Mouse (Mus musculus): ENCODE data around the gene Sirt2. TPM values are rescaled to one million over a fixed set of nuclear protein-coding genes. Genes with fewer than 3 reads are reported as not detected.
A peak's percentile ranks its signal among the peaks of the same experiment; 100 is the strongest.

The Sirt2 gene
- polyA plus RNA-seq, 1 experiment from 2014 or later = 50.3 TPM

DNA sequence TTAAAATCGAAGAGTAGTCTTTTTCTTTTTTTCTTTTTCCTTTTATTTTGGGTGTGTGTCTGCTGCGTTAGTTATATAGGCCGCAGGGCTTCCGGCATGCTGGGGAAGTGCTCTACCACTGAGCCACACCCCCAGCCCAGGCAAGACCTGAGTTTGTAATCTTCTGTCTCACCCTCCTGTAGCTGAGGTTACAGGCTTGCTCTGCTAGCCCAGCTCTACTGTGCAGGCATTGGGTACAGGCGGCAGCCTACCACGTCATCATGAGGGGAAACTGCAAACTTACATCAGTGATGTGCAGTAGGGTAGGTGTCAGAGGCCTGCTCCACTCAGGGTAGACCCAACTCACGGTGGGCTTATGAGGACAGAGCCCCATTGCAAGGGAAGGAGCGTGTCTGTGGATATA is 14.7 kb downstream of the Sirt2 start:
- Histone ChIP-seq H3K4me2 (no peak overlapping the region), H3K27me3 (no peaks in the 10 kb centered on the region), H3K36me3 (peaks cover 13% of the 10 kb centered on the region), H3K9me3 (replicated peaks) (no peaks in the 10 kb centered on the region), H3K4me3 (no peak overlapping the region), H3K4me1 (replicated peaks) (peaks cover 17% of the 10 kb centered on the region), H3K9ac (no peak overlapping the region), H3K27ac (0 out of 2 replicates have a peak overlapping the region, but pooled peaks have one; percentile 0)
- 82% methylated on average over 8 of the region's 8 CpGs for WGBS
- no peak for ATAC-seq (replicated peaks; ENCODE audit: insufficient number of reproducible peaks, insufficient read depth, low FRiP score, low read depth)

DNA sequence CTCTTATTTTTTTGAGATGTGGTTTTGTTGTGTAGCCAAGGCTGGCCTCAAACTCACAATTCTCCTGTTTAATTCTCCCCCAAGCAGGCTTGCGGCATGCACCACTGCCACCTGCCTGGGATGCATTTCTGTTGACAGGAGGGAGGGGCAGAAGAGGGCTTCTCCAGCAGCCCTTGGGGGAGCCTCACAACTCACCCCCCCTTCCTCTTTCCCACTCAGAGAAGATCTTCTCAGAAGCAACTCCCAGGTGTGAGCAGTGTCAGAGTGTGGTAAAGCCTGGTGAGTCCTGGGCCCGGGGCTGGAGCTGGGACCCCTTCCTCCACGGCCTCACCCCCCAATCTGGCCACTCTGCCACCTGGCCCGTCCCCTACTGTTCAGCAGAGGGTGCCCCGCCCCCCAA is 18.6 kb downstream of the Sirt2 start:
- H3K4me3 ChIP-seq = no peak overlapping the region
- WGBS = 66% methylated on average over 5 of the region's 5 CpGs
- no peak for ATAC-seq (replicated peaks; ENCODE audit: insufficient number of reproducible peaks, insufficient read depth, low FRiP score, low read depth)
- no peaks in the 10 kb centered on the region for H3K27me3 ChIP-seq
- peaks cover 22% of the 10 kb centered on the region for H3K4me1 ChIP-seq (replicated peaks)
- H3K36me3 ChIP-seq = peaks cover 13% of the 10 kb centered on the region
- H3K9me3 ChIP-seq (replicated peaks) = no peaks in the 10 kb centered on the region
- no peak overlapping the region for H3K9ac ChIP-seq
- H3K27ac ChIP-seq = no peak overlapping the region
- H3K4me2 ChIP-seq = no peak overlapping the region

DNA sequence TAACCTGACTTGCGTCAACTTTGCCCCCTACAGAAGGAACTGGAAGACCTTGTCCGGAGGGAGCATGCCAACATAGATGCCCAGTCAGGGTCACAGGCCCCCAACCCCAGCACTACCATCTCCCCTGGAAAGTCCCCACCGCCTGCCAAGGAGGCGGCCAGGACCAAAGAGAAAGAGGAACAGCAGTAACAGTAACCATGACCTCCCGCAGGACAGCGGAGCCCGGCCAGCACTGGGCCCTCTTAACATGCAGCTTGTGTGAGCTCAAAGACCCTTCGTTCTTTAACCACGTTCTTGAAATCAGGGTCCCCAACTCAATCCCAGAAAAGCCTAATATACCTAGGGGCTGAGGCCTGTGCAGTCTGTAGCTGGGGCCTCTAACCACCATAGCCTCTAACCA is 21.3 kb downstream of the Sirt2 start:
- no peak for ATAC-seq (replicated peaks; ENCODE audit: insufficient number of reproducible peaks, insufficient read depth, low FRiP score, low read depth)
- 85% methylated on average over 9 of the region's 9 CpGs for WGBS

DNA sequence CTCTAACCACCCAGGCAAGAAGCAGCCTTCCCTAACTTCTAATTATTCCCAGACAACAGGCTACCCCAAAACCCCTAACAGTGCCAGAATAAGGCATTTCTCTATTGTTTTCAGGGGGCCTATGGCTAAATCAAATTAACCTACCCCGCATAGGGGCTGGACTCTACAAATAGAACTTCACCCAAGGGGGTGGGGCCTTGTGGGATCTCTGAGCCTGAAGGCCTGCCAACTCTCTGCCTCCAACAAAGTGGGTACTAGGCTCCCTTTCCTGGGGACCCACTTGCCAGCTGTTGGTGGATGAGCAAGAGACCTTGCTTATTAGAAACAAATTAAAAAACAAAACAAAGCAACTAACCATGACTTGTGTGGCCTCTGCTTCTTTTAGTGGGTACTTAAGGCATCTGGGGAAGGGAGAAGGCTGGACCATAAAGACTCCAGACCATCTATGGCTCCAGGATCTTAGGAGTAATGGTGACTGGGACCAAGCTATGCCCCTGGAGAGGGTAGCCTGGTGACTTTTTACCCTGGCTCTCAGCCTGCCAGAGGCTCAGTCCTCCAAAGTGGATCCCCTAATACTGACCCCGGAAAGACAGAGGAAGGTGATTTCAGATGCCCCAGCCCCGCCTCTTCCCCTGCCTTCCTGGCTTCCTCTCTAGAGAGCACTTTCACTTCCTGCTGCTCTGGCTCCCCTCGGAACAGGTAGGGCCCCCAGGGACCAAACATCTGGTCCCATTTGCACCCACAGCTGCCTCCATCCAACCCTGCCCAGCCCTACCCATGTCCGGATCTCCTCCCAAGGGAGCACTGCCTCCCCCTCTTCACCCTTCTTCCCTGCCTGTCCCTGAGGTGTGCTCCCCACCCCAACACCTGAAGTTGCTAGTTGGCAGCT is 22.0 kb downstream of the Sirt2 start, which contains the start of gene Rinl:
TSS of gene Rinl (plus strand) at position 663 of the 889 bp plus-strand sequence.
- Histone ChIP-seq H3K4me1 (replicated peaks) (0 out of 2 replicates have a peak, but pooled peaks cover 6% of the 10 kb centered on the region), H3K27ac (no peak within 1 kb of the TSS), H3K36me3 (peaks cover 13% of the 10 kb centered on the region), H3K27me3 (no peaks in the 10 kb centered on the region), H3K9ac (no peak within 1 kb of the TSS), H3K4me2 (no peak within 1 kb of the TSS; the same call in 1 of the 2 replicates), H3K4me3 (peak within 1 kb of the TSS; percentile 19; the same call in 1 of the 2 replicates), H3K9me3 (replicated peaks) (no peaks in the 10 kb centered on the region)
- WGBS = 59% methylated on average over 5 of the region's 5 CpGs
- ATAC-seq (replicated peaks; ENCODE audit: insufficient number of reproducible peaks, insufficient read depth, low FRiP score, low read depth) = no peak

More for the DNA sequence above, 21.3 kb downstream of the Sirt2 start:
- Histone ChIP-seq H3K4me1 (replicated peaks) (0 out of 2 replicates have a peak, but pooled peaks cover 8% of the 10 kb centered on the region), H3K9ac (no peak overlapping the region), H3K4me2 (no peak overlapping the region), H3K4me3 (no peak overlapping the region), H3K27ac (no peak overlapping the region), H3K36me3 (peaks cover 13% of the 10 kb centered on the region), H3K27me3 (no peaks in the 10 kb centered on the region), H3K9me3 (replicated peaks) (no peaks in the 10 kb centered on the region)

DNA sequence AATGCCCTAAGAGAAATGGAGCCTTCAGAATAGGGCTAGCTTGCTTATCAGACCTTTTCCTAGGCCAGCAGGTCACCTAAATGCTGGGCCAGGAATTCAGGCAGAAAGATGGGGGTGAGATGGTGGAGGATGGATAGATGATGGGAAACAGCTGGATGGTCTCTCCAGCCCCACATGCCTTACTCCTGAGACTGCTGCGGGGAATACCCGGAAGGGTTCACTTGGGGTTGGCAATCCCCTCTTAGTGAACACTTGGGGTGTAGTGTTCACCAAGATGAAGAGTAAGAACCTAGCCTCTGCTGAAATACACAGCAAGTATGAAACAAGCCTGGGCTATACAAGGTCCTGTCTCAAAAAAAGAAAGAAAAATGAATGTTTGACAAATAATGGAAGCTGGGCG is 22.7 kb downstream of the Sirt2 start:
- H3K4me3 ChIP-seq = peak overlapping the region; percentile 19; the same call in 1 of the 2 replicates
- H3K27ac ChIP-seq = no peak overlapping the region
- WGBS = 54% methylated on average over 3 of the region's 3 CpGs
- H3K9ac ChIP-seq = no peak overlapping the region
- no peak overlapping the region; the same call in 1 of the 2 replicates for H3K4me2 ChIP-seq
- H3K27me3 ChIP-seq = no peaks in the 10 kb centered on the region
- H3K9me3 ChIP-seq (replicated peaks) = no peaks in the 10 kb centered on the region
- ATAC-seq (replicated peaks; ENCODE audit: insufficient number of reproducible peaks, insufficient read depth, low FRiP score, low read depth) = no peak
- H3K4me1 ChIP-seq (replicated peaks) = 0 out of 2 replicates have a peak, but pooled peaks cover 6% of the 10 kb centered on the region
- H3K36me3 ChIP-seq = peaks cover 8% of the 10 kb centered on the region

DNA sequence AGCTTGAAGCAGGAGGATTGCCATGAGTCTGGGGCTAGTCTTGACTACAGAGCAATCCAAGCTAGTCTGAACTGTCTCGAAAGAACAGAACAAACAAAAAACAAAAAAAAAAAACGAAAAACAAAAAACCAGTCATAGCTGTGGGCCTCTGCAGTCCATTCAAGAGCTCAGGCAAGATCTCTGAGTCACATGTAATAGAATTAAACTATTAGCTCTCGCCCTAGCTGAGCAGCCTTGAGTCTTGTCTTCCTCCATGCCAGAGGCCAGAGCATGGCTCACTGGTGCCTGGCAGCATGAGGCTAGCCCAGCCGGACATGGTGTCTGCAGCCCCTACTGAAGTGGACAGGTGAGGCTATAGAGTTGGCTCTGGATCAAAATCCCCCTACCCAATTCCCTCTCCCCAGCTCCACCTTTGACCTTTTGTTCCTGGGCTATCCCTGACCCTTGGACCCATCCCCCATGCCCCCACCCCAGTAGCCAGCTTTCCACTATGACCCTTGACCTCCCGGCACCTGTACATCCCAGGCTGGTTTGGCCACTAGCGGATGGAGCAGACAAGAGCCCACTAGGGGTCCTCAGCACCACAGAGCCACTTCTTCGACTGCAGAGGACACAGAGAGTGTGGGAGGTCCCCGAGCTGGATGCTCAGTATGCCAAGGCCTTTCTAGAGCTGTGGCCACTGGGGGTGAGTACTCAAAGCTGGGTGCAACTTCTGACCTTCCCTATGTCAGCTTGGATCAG is 23.7 kb downstream of the Sirt2 start:
- Histone ChIP-seq H3K4me3 (no peak overlapping the region), H3K4me1 (replicated peaks) (0 out of 2 replicates have a peak, but pooled peaks cover 6% of the 10 kb centered on the region), H3K9ac (no peak overlapping the region), H3K36me3 (peaks cover 8% of the 10 kb centered on the region), H3K9me3 (replicated peaks) (no peaks in the 10 kb centered on the region), H3K27me3 (no peaks in the 10 kb centered on the region), H3K27ac (no peak overlapping the region), H3K4me2 (no peak overlapping the region)
- ATAC-seq (replicated peaks; ENCODE audit: insufficient number of reproducible peaks, insufficient read depth, low FRiP score, low read depth) = no peak
- 57% methylated on average over 8 of the region's 8 CpGs for WGBS

DNA sequence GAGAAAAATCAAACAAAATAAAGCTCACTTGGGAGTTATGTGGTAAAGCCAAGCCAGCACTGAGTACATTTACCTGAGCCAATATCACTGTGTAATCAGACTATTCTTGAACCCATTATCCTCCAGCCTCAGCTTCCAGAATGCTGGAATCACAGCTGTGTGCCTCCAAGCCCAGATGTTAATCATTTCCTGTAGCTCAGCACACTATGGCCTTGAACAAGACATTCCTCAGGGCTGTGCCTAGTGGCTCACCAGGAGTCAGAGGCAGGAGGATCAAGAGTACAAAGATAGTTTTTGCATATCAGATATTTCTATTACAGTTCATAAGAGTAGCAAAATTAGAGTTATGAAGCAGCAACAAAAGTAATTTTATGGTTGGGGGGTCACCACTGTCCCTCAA is 25.2 kb downstream of the Sirt2 start:
- ATAC-seq (replicated peaks; ENCODE audit: insufficient number of reproducible peaks, insufficient read depth, low FRiP score, low read depth) = no peak
- Histone ChIP-seq H3K36me3 (peaks cover 4% of the 10 kb centered on the region; the same call in 1 of the 2 replicates), H3K9me3 (replicated peaks) (no peaks in the 10 kb centered on the region), H3K4me1 (replicated peaks) (peaks cover 4% of the 10 kb centered on the region), H3K27me3 (no peaks in the 10 kb centered on the region), H3K4me3 (no peak overlapping the region), H3K4me2 (no peak overlapping the region), H3K9ac (no peak overlapping the region), H3K27ac (no peak overlapping the region)

DNA sequence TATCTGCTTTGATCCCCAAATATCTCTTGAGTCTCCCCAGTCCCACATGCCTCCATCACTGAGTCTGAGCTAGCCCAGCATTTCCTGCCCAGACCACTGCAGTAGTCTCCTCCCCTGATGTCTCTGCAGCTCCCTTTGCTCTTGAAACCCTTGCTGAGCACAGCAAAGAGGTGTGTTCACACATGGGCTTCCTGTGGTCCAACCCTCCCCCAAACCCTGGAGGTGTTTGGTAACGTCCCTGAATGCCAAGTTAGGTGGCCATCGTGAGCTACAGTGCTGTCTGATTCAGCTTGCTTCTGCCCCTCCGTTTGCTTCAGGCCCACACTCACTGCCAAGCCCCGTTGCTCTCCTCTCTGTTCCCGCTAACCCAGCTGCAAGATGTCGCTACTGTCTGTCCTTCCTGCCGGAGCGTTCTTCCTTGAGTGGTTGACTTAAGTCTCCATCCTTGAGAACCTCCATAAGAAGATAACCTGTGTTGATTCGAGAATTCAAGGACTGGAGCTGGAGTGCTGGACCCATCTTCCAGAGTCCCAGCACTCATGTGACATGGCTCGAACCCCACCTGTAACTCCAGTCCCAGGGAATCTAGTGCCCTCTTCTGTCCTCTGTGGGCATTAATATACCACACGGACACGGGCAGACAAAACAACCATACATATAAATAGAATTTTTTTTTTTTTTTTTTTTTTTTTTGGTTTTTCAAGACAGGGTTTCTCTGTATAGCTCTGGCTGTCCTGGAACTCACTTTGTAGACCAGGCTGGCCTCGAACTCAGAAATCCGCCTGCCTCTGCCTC is 26.1 kb downstream of the Sirt2 start:
- no peak for ATAC-seq (replicated peaks; ENCODE audit: insufficient number of reproducible peaks, insufficient read depth, low FRiP score, low read depth)
- Histone ChIP-seq H3K27me3 (no peaks in the 10 kb centered on the region), H3K4me2 (no peak overlapping the region), H3K27ac (no peak overlapping the region), H3K9me3 (replicated peaks) (no peaks in the 10 kb centered on the region), H3K9ac (no peak overlapping the region), H3K36me3 (0 out of 2 replicates have a peak, but pooled peaks cover under 1% of the 10 kb centered on the region), H3K4me1 (replicated peaks) (peaks cover 7% of the 10 kb centered on the region), H3K4me3 (no peak overlapping the region)
- 65% methylated on average over 13 of the region's 14 CpGs for WGBS

DNA sequence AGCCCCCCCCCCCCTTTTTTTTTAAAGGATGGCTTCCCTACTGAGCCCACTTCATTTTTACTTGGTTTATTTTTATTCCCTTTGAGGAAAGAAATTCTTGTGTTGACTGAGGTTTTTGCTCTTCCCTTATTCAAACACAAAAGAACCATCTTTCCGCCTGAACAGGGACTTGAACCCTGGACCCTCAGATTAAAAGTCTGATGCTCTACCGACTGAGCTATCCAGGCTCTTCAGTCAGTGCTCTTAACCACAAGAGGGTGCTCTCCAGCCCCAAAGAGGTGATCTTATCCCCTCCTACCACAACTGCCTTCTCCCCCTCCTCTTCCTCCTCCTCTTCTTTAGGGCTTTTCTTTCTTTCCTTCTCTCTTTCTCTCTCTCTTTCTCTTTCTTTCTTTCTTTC is 27.3 kb downstream of the Sirt2 start:
- H3K4me2 ChIP-seq = no peak overlapping the region
- H3K36me3 ChIP-seq = no peaks in the 10 kb centered on the region
- no peak overlapping the region for H3K4me3 ChIP-seq
- WGBS = 32% methylated on average over 2 of the region's 2 CpGs
- H3K27me3 ChIP-seq = no peaks in the 10 kb centered on the region
- no peak overlapping the region for H3K27ac ChIP-seq
- H3K9me3 ChIP-seq (replicated peaks) = no peaks in the 10 kb centered on the region
- ATAC-seq (replicated peaks; ENCODE audit: insufficient number of reproducible peaks, insufficient read depth, low FRiP score, low read depth) = no peak
- no peak overlapping the region for H3K9ac ChIP-seq
- H3K4me1 ChIP-seq (replicated peaks) = peaks cover 7% of the 10 kb centered on the region

DNA sequence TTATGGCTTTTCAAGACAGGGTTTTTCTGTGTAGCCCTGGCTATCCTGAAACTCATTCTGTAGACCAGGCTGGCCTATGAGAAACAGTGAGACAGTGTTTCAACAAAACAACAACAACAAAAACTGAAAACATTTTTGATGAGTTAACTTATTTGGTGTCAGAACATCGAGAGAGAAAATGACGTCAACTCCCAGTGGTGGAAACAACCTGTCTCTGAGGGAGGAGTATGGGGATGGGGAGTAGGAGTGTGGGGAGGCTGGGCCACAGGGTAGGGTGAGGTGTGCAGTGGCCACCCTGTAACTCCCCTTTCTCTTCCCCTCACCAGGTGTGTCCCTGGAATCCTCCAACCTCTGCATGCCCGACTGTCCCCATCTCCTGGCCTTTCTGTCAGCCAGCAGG is 28.0 kb downstream of the Sirt2 start:
- Histone ChIP-seq H3K4me2 (no peak overlapping the region), H3K27ac (no peak overlapping the region), H3K36me3 (no peaks in the 10 kb centered on the region), H3K27me3 (no peaks in the 10 kb centered on the region), H3K9ac (no peak overlapping the region), H3K9me3 (replicated peaks) (no peaks in the 10 kb centered on the region), H3K4me3 (no peak overlapping the region), H3K4me1 (replicated peaks) (peaks cover 7% of the 10 kb centered on the region)
- no peak for ATAC-seq (replicated peaks; ENCODE audit: insufficient number of reproducible peaks, insufficient read depth, low FRiP score, low read depth)
- 74% methylated on average over 3 of the region's 3 CpGs for WGBS

DNA sequence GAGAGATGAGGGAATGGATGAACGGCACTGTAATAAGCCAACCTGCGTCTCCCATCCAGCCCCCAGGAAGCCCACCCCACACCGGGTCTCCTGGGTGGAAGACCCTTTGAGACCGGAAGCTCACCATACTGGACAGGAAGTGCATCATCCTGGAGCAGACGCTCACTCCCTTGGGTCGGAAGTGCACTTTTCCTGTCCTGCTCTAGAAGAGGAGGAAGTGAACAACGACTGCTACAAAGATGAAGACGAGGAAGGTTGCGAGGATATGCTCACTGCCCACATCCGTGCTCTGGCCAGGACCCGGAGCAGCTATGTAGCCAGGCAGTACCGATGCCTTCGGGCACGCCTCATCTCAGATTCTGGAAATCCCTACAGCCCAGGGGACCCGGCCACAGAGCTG is 29.3 kb downstream of the Sirt2 start:
- Histone ChIP-seq H3K27me3 (no peaks in the 10 kb centered on the region), H3K27ac (peak overlapping the region; percentile 45), H3K4me3 (peak overlapping the region; percentile 9), H3K4me1 (replicated peaks) (peaks cover 7% of the 10 kb centered on the region), H3K9me3 (replicated peaks) (no peaks in the 10 kb centered on the region), H3K36me3 (no peaks in the 10 kb centered on the region), H3K9ac (no peak overlapping the region), H3K4me2 (peak overlapping the region; percentile 60)
- WGBS = 63% methylated on average over 15 of the region's 15 CpGs
- no peak for ATAC-seq (replicated peaks; ENCODE audit: insufficient number of reproducible peaks, insufficient read depth, low FRiP score, low read depth)

Data from heart, embryonic 15.5 days (tissue).